In the genomic region with DNA sequence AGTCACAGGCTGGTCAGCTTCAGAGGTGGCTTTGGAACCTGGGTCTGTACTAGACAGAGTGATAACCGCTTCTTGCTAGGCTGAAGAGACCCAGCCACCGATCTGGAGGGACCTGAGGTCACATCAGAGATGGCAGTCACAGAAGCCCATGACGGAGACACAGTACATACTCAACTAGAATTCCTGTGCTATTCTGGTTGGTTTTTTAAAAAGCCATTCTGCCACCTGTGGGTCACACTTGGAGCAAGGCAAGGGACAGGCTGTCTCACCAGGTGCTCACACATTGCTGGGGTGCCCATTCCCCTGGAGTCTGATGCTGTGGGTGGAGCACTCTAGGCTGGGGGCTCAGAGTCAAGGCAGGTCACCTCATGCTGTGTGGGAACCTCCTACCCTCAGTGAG, we compare ENCODE assay signal across 10 mouse cellular contexts. TPM values are rescaled to one million over a fixed set of nuclear protein-coding genes. Genes with fewer than 3 reads are reported as not detected.
A peak's percentile ranks its signal among the peaks of the same experiment; 100 is the strongest.
DNase-seq lines count a peak whose midpoint lies in the region; ATAC-seq and TF ChIP-seq lines count a peak whose summit lies in the region.
"Had no signal": no experiment of that assay in that cellular context is flagged by ENCODE, and none has a peak within 500 bp of the region (broad histone marks: within the 10 kb centered on the region; RNA-seq: fewer than 3 reads in every experiment).

No protein-coding gene starts in this region.

- no peak overlapping the region for H3K4me3 ChIP-seq in kidney, embryonic 14.5 days (ENCODE audit: low read length)
- no peak overlapping the region for H3K4me3 ChIP-seq in embryonic facial prominence, embryonic 13.5 days
- no peak overlapping the region for H3K4me3 ChIP-seq in forebrain, embryonic 14.5 days (ENCODE audit: low read depth, low read length)
- H3K4me3 ChIP-seq in limb, embryonic 15.5 days = peak overlapping the region; percentile 75; the same call in 1 of the 2 replicates
- H3K4me3 ChIP-seq in thymus, adult 2 months (ENCODE audit: control insufficient read depth, insufficient read depth, low read length) = no peak overlapping the region; the same call in 1 of the 2 replicates

- no peaks in the 10 kb centered on the region for H3K36me3 ChIP-seq in kidney, embryonic 14.5 days (ENCODE audit: control insufficient read depth, insufficient read depth, low read length)
- no peaks in the 10 kb centered on the region for H3K36me3 ChIP-seq in embryonic facial prominence, embryonic 13.5 days
- no peaks in the 10 kb centered on the region for H3K36me3 ChIP-seq in forebrain, embryonic 14.5 days (ENCODE audit: control insufficient read depth, insufficient read depth, low read length)
- H3K36me3 ChIP-seq in limb, embryonic 15.5 days = no peaks in the 10 kb centered on the region
- H3K36me3 ChIP-seq in thymus, adult 2 months (ENCODE audit: control insufficient read depth, insufficient read depth, low read length) = no peaks in the 10 kb centered on the region
- H3K36me3 ChIP-seq: liver, embryonic 12.5 days had no signal

- H3K4me2 ChIP-seq in kidney, embryonic 14.5 days (replicated peaks; ENCODE audit: low read depth, low read length) = no peak overlapping the region
- peak overlapping the region; percentile 99; the same call in 1 of the 2 replicates for H3K4me2 ChIP-seq in embryonic facial prominence, embryonic 13.5 days
- H3K4me2 ChIP-seq in forebrain, embryonic 14.5 days (ENCODE audit: low read length) = peak overlapping the region; percentile 97
- no peak overlapping the region for H3K4me2 ChIP-seq in limb, embryonic 15.5 days

- no peak overlapping the region for H3K9ac ChIP-seq in kidney, embryonic 14.5 days (ENCODE audit: low read depth, low read length)
- no peak overlapping the region for H3K9ac ChIP-seq in embryonic facial prominence, embryonic 13.5 days
- H3K9ac ChIP-seq in forebrain, embryonic 14.5 days (ENCODE audit: low read length) = no peak overlapping the region
- H3K9ac ChIP-seq in limb, embryonic 15.5 days = no peak overlapping the region
- H3K9ac ChIP-seq: liver, embryonic 12.5 days had no signal

- TF ChIP-seq POLR2A in thymus, adult 2 months (IDR thresholded peaks at IDR 0.05; ENCODE audit: control insufficient read depth, extremely low read depth, insufficient read depth, low read length, poor library complexity) = no peak

- no peak for DNase-seq in kidney, postnatal 14 days
- DNase-seq in forebrain, embryonic 14.5 days (ENCODE audit: low spot score) = no peak
- no peak for DNase-seq in thymus, adult 2 months

- peak; percentile 18; the same call in 1 of the 2 replicates for ATAC-seq in kidney, embryonic 14.5 days (ENCODE audit: low FRiP score, low TSS enrichment)
- no peak for ATAC-seq in embryonic facial prominence, embryonic 13.5 days (ENCODE audit: insufficient number of reproducible peaks, insufficient read depth, low FRiP score, low TSS enrichment, low read depth)
- ATAC-seq in forebrain, embryonic 14.5 days = no peak
- ATAC-seq in limb, embryonic 15.5 days (ENCODE audit: insufficient number of reproducible peaks, low FRiP score, low TSS enrichment, low read depth) = no peak
- ATAC-seq in erythroid progenitor cell, adult 5-6 weeks (replicated peaks; ENCODE audit: low FRiP score, poor library complexity, severe bottlenecking) = no peak
- ATAC-seq in activated CD4-positive, CD25-positive, alpha-beta regulatory T cell, adult 4 months = no peak
- ATAC-seq: inflammation-experienced regulatory T-cells, adult 6 months; liver, embryonic 12.5 days had no signal

- no peak for TF ChIP-seq CTCF in thymus, adult 2 months (IDR thresholded peaks at IDR 0.05; ENCODE audit: borderline replicate concordance, control insufficient read depth, extremely low read depth, insufficient read depth, low read length, poor library complexity)

- H3K27ac ChIP-seq in kidney, embryonic 14.5 days (ENCODE audit: low read depth, low read length) = no peak overlapping the region
- no peak overlapping the region for H3K27ac ChIP-seq in embryonic facial prominence, embryonic 13.5 days
- no peak overlapping the region for H3K27ac ChIP-seq in forebrain, embryonic 14.5 days (ENCODE audit: low read depth, low read length)
- no peak overlapping the region for H3K27ac ChIP-seq in limb, embryonic 15.5 days
- H3K27ac ChIP-seq in thymus, adult 2 months (ENCODE audit: control insufficient read depth, insufficient read depth, low read length) = no peak overlapping the region
- H3K27ac ChIP-seq: liver, embryonic 12.5 days had no signal

- no peaks in the 10 kb centered on the region for H3K9me3 ChIP-seq in kidney, embryonic 14.5 days (ENCODE audit: control insufficient read depth, low read length)
- no peaks in the 10 kb centered on the region for H3K9me3 ChIP-seq in embryonic facial prominence, embryonic 13.5 days
- no peaks in the 10 kb centered on the region for H3K9me3 ChIP-seq in forebrain, embryonic 14.5 days (replicated peaks; ENCODE audit: control insufficient read depth, low read length)
- H3K9me3 ChIP-seq in limb, embryonic 15.5 days = no peaks in the 10 kb centered on the region
- H3K9me3 ChIP-seq: liver, embryonic 12.5 days had no signal

- WGBS in kidney, embryonic 14.5 days = 54% methylated on average over 3 of the region's 3 CpGs
- 65% methylated on average over 3 of the region's 3 CpGs for WGBS in embryonic facial prominence, embryonic 13.5 days
- 68% methylated on average over 3 of the region's 3 CpGs for WGBS in forebrain, embryonic 14.5 days
- 58% methylated on average over 3 of the region's 3 CpGs for WGBS in limb, embryonic 15.5 days
- 69% methylated on average over 3 of the region's 3 CpGs for WGBS in thymus, adult 2 months

- H3K27me3 ChIP-seq in kidney, embryonic 14.5 days (ENCODE audit: control insufficient read depth, insufficient read depth, low read length) = peaks cover 8% of the 10 kb centered on the region
- H3K27me3 ChIP-seq in embryonic facial prominence, embryonic 13.5 days = peaks cover 75% of the 10 kb centered on the region
- H3K27me3 ChIP-seq in forebrain, embryonic 14.5 days (replicated peaks; ENCODE audit: control insufficient read depth, insufficient read depth, low read length) = peaks cover 3% of the 10 kb centered on the region; the same call in 1 of the 2 replicates
- peaks cover 47% of the 10 kb centered on the region for H3K27me3 ChIP-seq in limb, embryonic 15.5 days
- no peaks in the 10 kb centered on the region for H3K27me3 ChIP-seq in thymus, adult 2 months (ENCODE audit: control insufficient read depth, insufficient read depth, low read length)

- peaks cover 8% of the 10 kb centered on the region; the same call in 1 of the 2 replicates for H3K4me1 ChIP-seq in kidney, embryonic 14.5 days (ENCODE audit: control insufficient read depth, insufficient read depth, low read length)
- peaks cover 17% of the 10 kb centered on the region for H3K4me1 ChIP-seq in embryonic facial prominence, embryonic 13.5 days
- peaks cover 6% of the 10 kb centered on the region; the same call in 1 of the 2 replicates for H3K4me1 ChIP-seq in forebrain, embryonic 14.5 days (ENCODE audit: control insufficient read depth, insufficient read depth, low read length)
- H3K4me1 ChIP-seq in limb, embryonic 15.5 days = peaks cover 24% of the 10 kb centered on the region
- peaks cover 53% of the 10 kb centered on the region for H3K4me1 ChIP-seq in thymus, adult 2 months (replicated peaks; ENCODE audit: control insufficient read depth, insufficient read depth, low read length)

RNA-seq across cellular contexts. Expression of a gene that starts 1.5 kb away (rescaled TPM):
- 1.6 and 2.9 TPM in 2 replicates for polyA plus RNA-seq in kidney, embryonic 14.5 days (2014; fragmentation: Nextera tagmentation; extraction: Ambion mirVana)
- 0.67 and 0.89 TPM in 2 replicates for polyA plus RNA-seq in embryonic facial prominence, embryonic 13.5 days (2015; fragmentation: Nextera tagmentation; extraction: Ambion mirVana)
- 2.0 and 3.2 TPM in 2 replicates for polyA plus RNA-seq in forebrain, embryonic 14.5 days (2014; fragmentation: Nextera tagmentation; extraction: Ambion mirVana)
- 0.68 and 0.90 TPM in 2 replicates for polyA plus RNA-seq in limb, embryonic 15.5 days (2015; fragmentation: Nextera tagmentation; extraction: Ambion mirVana)
- total RNA-seq in erythroid progenitor cell, adult 5-6 weeks (2015; ENCODE audit: low replicate concordance) = 0.72 and 2.5 TPM in 2 replicates
- 1.5 and 2.4 TPM in 2 replicates for total RNA-seq in erythroid progenitor cell, adult 5-6 weeks (2017; ENCODE audit: low replicate concordance)
- polyA plus RNA-seq in activated CD4-positive, CD25-positive, alpha-beta regulatory T cell, adult 4 months (2017; shearing (Covaris generic)) = under 1 TPM; 0.33 to 0.57 TPM
- 26.2 and 69.9 TPM in 2 replicates for polyA plus RNA-seq in thymus, adult 2 months (2012; rRNA removed)

Comparison
In these comparisons a context has a peak if more than half of its experiments do, and no peak if none do; other contexts are left out.
1. H3K4me2 ChIP-seq: peak in embryonic facial prominence, embryonic 13.5 days (single experiment) and forebrain, embryonic 14.5 days (single experiment); none in kidney, embryonic 14.5 days (single experiment) and limb, embryonic 15.5 days (single experiment).